Mouse (Mus musculus) cerebellum, adult 11 months (tissue): ENCODE data around the gene Mybpc3.

Source experiments
- DNase-seq: peaks from one replicate; pipeline ENCODE4 v3.0.0; 2022

Mybpc3 gene

GRCm38 (mm10) chr2:91125101-91125500 lies 7.2 kb downstream of the Mybpc3 start:
- DNase-seq = no peak

- DNase-seq = no peak
These were observed 10.8 kb downstream of the Mybpc3 start for GRCm38 (mm10) chr2:91128761-91129160.

- DNase-seq = no peak
These were observed 12.2 kb downstream of the Mybpc3 start for GRCm38 (mm10) chr2:91130126-91130525.

GRCm38 (mm10) chr2:91131251-91131650 lies 13.3 kb downstream of the Mybpc3 start:
- DNase-seq = no peak

- no peak for DNase-seq
These were observed 14.1 kb downstream of the Mybpc3 start for GRCm38 (mm10) chr2:91132035-91132434.

- no peak for DNase-seq
These were observed 18.8 kb downstream of the Mybpc3 start for GRCm38 (mm10) chr2:91136513-91137412.

GRCm38 (mm10) chr2:91137481-91137880 lies 19.5 kb downstream of the Mybpc3 start:
- DNase-seq = no peak

- DNase-seq = no peak
These were observed 21.4 kb downstream of the Mybpc3 start for GRCm38 (mm10) chr2:91139311-91139710.

GRCm38 (mm10) chr2:91139764-91140163 lies 21.8 kb downstream of the Mybpc3 start:
- no peak for DNase-seq

GRCm38 (mm10) chr2:91142920-91143319 lies 25.0 kb downstream of the Mybpc3 start:
- no peak for DNase-seq

- no peak for DNase-seq
These were observed 25.5 kb downstream of the Mybpc3 start for GRCm38 (mm10) chr2:91143401-91143800.

GRCm38 (mm10) chr2:91148101-91148500 lies 30.2 kb downstream of the Mybpc3 start:
- DNase-seq = no peak

- no peak for DNase-seq
These were observed 33.4 kb downstream of the Mybpc3 start for GRCm38 (mm10) chr2:91151331-91151730.

GRCm38 (mm10) chr2:91152885-91153377 lies 35.0 kb downstream of the Mybpc3 start:
- DNase-seq = no peak

- DNase-seq = no peak
These were observed 36.1 kb downstream of the Mybpc3 start for GRCm38 (mm10) chr2:91154091-91154490.

- no peak for DNase-seq
These were observed 39.2 kb downstream of the Mybpc3 start for GRCm38 (mm10) chr2:91157002-91157752.

GRCm38 (mm10) chr2:91160591-91160990 lies 42.6 kb downstream of the Mybpc3 start:
- no peak for DNase-seq

- DNase-seq = no peak
These were observed 45.0 kb downstream of the Mybpc3 start for GRCm38 (mm10) chr2:91162952-91163351.

GRCm38 (mm10) chr2:91163532-91163931 lies 45.6 kb downstream of the Mybpc3 start:
- DNase-seq = no peak

- no peak for DNase-seq
These were observed 47.0 kb downstream of the Mybpc3 start for GRCm38 (mm10) chr2:91164991-91165390.

GRCm38 (mm10) chr2:91167629-91168028 lies 49.7 kb downstream of the Mybpc3 start:
- no peak for DNase-seq

- DNase-seq = no peak
These were observed 51.8 kb downstream of the Mybpc3 start for GRCm38 (mm10) chr2:91169587-91170322.

GRCm38 (mm10) chr2:91175490-91175889 lies 57.5 kb downstream of the Mybpc3 start:
- no peak for DNase-seq
